Mouse (Mus musculus): Measurements from ENCODE around the gene Gab2. TPM values are rescaled to one million over a fixed set of nuclear protein-coding genes. Genes with fewer than 3 reads are reported as not detected.

The Gab2 gene
- total RNA-seq (2021): 10 to 100 TPM; 12.4 to 12.8 TPM

DNA sequence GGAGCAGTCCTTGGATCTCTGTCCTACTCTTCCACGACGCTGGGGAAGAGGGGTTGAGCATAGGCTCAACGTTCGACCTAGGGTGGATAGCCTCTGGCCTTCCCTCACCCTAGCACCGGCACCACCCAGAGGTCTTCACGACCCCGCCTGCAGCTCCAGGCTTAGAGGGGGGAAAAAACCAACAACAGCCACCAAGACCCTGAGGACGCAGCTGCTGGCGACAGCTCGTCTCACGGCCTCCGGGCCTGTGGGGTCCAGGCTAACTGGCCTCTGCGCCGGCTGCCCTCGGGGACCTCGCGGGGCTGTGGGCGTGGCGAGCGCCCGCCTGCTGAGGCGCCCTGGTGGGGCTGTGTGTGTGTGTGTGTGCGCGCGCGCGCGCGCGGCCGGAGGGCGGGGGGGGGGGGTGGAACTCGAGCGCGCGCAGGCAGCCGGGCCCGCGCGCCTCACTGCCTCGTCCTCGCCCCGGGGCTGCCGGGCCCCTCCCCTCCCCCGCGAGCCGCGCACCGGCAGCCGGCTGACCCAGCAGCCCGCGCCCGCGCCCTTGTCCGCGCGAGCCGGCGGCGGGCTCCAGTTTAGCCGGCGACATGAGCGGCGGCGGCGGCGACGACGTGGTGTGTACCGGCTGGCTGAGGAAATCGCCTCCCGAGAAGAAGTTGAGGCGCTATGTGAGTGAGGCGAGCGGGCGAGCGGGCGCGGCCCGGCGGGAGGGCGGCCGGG lies at the start of gene Gab2:
Gene Gab2 (plus strand): TSS at position 345 of the 717 bp plus-strand sequence.
- peak; percentile 58 to 73 for DNase-seq (ENCODE audit: low spot score in 2 of 2)
- intact Hi-C loops (cut with DNase I): no loop called here

- no peak for DNase-seq (ENCODE audit: low spot score in 2 of 2)
- intact Hi-C loops (cut with DNase I): loop anchor here (10.0 kb wide), 1 partner anchor 48 kb away; no protein-coding TSS in a partner anchor
These were observed 49.0 kb upstream of the Gab2 start for GRCm38 (mm10) chr7:97032412-97032811.

- intact Hi-C loops (cut with DNase I): loop anchor here (10.0 kb wide), 1 partner anchor 55 kb away; no protein-coding TSS in a partner anchor
- no peak for DNase-seq (ENCODE audit: low spot score in 2 of 2)
These were observed 41.7 kb upstream of the Gab2 start for GRCm38 (mm10) chr7:97039641-97040040.

DNA sequence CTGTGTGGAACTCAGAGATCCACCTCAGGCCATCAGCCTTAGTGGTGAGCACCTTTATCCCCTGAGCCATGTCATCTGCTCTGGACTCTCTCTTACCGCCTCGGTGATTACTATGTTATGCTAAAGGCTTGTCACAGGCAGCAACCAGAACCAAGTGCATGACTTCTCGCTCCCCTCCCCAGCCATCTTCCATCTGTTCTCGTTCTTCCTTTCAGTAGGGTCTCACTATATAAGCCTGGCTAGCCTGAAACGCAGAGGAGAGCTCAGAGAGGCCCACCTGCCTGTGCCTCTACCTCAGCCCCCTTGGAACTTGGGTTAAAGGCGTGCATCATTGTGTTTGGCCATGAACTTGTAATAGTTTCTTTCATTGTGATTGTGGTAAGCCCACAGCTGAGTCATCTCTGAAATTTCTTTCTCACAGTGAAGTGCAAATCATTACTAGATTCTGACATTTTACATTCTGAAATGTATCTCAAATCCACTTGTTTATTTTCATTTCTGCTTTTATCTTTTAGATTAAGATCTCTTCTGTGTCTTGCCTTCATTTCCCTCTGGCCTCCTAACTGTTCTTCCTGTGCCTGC lies 39.4 kb upstream of the Gab2 start:
- intact Hi-C loops (cut with DNase I): no loop called here

GRCm38 (mm10) chr7:97042981-97043380 lies 38.4 kb upstream of the Gab2 start:
- DNase-seq (ENCODE audit: low spot score in 2 of 2): no peak
- intact Hi-C loops (cut with DNase I): no loop called here

More for the DNA sequence above, 39.4 kb upstream of the Gab2 start:
- DNase-seq (ENCODE audit: low spot score in 2 of 2): no peak

DNA sequence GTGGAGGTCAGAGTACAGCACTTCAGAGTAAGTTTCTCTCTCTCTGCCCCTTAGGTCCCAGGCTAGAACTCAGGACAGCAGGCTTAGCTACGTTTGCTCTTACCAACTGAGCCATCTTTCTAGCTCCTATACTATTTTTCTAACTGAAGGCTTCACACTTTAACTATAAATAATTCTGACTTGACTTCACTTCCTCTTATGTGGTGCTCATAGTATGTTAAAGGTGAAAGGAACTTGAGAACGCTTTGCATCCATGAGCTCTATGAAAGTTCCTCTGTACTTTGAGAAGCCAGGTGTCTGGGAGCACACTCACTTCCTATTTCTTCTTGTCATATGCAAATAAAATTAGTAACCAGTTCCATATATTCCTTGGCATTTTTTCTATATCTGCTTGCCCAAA lies 20.4 kb upstream of the Gab2 start:
- DNase-seq (ENCODE audit: low spot score in 2 of 2): no peak
- intact Hi-C loops (cut with DNase I): no loop called here

- intact Hi-C loops (cut with DNase I): no loop called here
- no peak for DNase-seq (ENCODE audit: low spot score in 2 of 2)
These were observed 9.9 kb upstream of the Gab2 start for GRCm38 (mm10) chr7:97071512-97071911.

GRCm38 (mm10) chr7:97072061-97072460 lies 9.3 kb upstream of the Gab2 start:
- intact Hi-C loops (cut with DNase I): no loop called here

GRCm38 (mm10) chr7:97074974-97075373 lies 6.4 kb upstream of the Gab2 start:
- intact Hi-C loops (cut with DNase I): no loop called here
- no peak for DNase-seq (ENCODE audit: low spot score in 2 of 2)

More at GRCm38 (mm10) chr7:97072061-97072460, 9.3 kb upstream of the Gab2 start:
- DNase-seq (ENCODE audit: low spot score in 2 of 2): no peak

DNA sequence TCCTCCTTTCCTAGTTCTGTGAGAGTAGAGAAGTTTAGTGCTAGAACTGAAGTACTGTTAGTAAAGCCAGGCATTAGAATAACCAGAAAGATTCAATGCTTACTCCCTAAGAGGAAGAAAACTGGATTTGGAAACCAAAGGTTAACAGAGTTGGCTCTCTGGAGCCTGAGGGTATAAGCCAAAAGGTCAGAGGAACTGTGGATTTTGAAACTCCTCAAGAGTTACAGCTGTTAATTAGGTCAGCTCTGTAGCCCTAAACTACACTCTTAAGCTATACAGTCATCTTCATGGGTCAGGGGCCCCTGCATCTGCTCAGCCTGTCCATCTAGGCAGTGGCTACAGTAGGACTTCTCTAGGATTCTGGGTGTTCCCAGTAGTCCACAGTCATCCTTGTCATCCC lies 4.4 kb upstream of the Gab2 start:
- DNase-seq (ENCODE audit: low spot score in 2 of 2): no peak
- intact Hi-C loops (cut with DNase I): no loop called here

DNA sequence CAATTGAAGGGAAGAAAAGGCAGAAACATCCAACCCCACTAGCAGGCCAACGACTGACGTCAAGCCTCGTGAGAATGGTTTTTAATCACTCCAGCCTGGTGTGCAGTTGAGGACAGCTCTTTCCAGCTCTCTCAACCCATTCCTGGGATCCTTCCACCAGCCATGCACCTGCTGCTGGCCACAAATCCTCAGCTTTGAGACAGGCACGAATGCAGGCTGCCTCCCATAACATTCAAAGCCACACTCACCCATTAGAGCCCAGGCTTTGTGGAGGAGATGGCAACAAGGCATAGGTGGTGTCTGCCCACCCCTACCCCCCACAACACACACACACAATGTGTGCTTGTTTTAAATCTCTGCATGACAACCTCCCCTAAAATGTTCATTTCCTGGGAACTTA lies 2.7 kb upstream of the Gab2 start:
- intact Hi-C loops (cut with DNase I): loop anchor here (2.0 kb wide), 1 partner anchor 218 kb away; no protein-coding TSS in a partner anchor
- DNase-seq (ENCODE audit: low spot score in 2 of 2): no peak

DNA sequence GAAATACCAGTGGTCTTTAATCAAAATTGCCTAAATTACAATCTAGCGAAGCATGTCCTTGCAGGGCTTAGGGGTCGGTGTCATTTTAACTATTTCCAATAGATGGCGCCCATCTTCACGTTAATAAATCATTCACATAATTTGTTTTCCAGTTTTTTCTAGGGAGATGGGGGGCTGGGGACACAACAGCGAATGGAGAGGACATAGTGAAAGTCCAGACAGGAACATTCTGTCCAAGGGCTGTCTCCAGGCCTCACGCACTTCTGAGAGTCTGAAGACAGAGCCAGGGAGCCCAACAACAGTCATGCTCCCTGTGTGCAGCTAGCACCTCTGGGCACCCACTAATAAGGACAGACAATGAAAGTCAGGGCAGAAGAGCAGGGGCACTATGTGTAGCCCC lies 2.2 kb upstream of the Gab2 start:
- no peak for DNase-seq (ENCODE audit: low spot score in 2 of 2)
- intact Hi-C loops (cut with DNase I): loop anchor here (2.0 kb wide), 1 partner anchor 218 kb away; no protein-coding TSS in a partner anchor

GRCm38 (mm10) chr7:97079651-97080365 lies 1.6 kb upstream of the Gab2 start:
- intact Hi-C loops (cut with DNase I): loop anchor here (2.0 kb wide), 1 partner anchor 217 kb away; no protein-coding TSS in a partner anchor
- no peak for DNase-seq (ENCODE audit: low spot score in 2 of 2)

DNA sequence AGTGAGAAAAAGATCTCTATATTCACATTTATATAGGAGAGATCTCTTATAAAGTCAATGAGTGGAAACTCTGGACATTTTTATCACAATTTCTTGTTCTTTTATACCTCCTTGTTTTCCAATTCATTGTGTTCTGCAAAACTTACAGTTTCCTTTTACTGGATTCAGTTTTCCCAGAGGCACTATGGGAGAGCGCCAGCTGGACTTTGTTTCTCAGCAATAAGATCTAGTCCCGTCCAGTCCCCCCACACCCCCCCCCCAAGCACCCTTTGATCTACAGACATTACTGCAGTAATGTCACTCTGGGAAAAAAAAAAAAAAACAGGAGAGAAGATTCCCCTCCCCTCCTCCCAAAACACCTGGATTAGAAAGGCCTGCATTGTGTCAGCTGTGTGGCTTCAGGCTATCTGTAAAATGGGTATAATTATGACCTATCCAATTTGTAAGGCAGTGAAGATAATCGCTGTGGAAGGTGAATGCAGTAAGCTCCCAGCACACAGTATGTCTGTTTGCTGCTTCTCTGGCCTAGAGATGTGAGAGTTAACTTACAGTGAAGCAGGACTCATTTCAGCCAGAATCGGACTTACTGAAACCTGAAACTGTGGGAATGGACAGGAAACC lies 655 bp upstream of the Gab2 start:
- intact Hi-C loops (cut with DNase I): no loop called here
- no peak for DNase-seq (ENCODE audit: low spot score in 2 of 2)

DNA sequence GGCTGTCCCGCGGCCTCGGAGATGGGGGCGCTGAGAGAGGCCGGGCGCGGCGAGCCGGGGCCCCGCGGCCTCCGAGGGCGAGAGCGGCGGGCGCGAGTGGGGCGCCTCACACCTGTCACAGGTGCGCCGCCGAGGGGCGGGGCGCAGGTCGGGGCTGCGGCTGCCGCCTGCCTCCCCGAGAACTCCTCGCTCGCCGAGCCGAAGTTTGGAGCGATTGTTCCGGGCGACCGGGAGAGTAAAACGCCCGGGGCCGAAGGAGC lies 503 bp downstream of the Gab2 start:
- intact Hi-C loops (cut with DNase I): no loop called here
- no peak for DNase-seq (ENCODE audit: low spot score in 2 of 2)

DNA sequence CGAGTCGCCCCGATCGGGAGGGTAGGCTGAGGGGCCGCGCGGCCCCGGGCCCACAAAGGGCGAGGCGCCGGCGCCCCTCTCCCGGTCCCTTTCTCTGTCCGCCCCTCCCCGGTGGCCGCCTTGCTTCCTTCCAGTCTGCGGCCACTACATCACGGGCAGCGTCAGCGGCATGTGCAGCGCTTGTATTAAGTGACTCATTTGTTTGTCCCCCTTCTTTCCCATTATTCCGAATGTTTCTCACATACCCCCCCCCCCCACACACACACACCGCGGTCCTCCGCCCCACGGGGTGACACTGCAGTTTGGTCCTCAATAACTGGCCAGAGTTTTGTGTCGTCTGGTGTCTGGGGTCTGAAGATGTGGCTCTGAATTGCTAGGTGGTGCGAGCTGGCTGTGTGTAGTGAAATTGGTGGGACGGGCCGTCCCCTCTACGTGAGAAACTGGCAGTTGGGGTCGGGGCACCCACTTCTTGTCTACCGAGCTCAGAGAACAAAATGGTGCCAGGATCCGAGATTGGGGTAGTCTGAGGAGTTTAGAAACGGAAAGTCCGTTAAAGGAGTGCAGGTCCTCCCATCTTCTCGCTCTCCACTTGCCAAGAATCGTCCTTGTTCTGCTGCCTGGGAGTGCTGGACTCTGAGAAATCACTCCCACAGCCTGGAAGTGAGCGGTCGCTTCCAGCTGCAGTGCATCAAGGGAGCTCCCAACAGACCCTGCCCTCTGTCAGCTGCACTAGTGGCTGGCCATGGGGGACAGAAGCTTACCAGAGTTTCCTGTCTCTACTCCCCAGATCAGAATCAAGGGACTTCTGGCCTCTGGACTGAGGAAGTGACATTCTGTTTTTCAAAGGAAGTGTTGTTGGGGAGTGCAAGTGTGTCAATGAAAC lies 1.1 kb downstream of the Gab2 start:
- intact Hi-C loops (cut with DNase I): no loop called here
- DNase-seq (ENCODE audit: low spot score in 2 of 2): peak; percentile 40 to 50

- DNase-seq (ENCODE audit: low spot score in 2 of 2): no peak
- intact Hi-C loops (cut with DNase I): no loop called here
These were observed 2.2 kb downstream of the Gab2 start for GRCm38 (mm10) chr7:97083579-97083978.

- intact Hi-C loops (cut with DNase I): no loop called here
- DNase-seq (ENCODE audit: low spot score in 2 of 2): no peak
These were observed 2.8 kb downstream of the Gab2 start for GRCm38 (mm10) chr7:97084181-97084580.

GRCm38 (mm10) chr7:97085291-97085690 lies 3.9 kb downstream of the Gab2 start:
- DNase-seq (ENCODE audit: low spot score in 2 of 2): no peak
- intact Hi-C loops (cut with DNase I): loop anchor here (1.0 kb wide), 1 partner anchor 115 kb away; no protein-coding TSS in a partner anchor

Measured in left cerebral cortex, postnatal 36 days (tissue).